Mouse (Mus musculus) neural tube, embryonic 12.5 days (tissue): ENCODE data around the gene Mak. TPM values are rescaled to one million over a fixed set of nuclear protein-coding genes. Genes with fewer than 3 reads are reported as not detected.

Experiments
- ATAC-seq: fragments of 200-750 bp; cut with Nextera tagmentation; 2 replicates; pipeline ENCODE4 v1.8.0; 2017; ENCODE audit warnings: low read depth, mild to moderate bottlenecking, moderate TSS enrichment, moderate library complexity; ENCODE audit not compliant: low FRiP score
- H3K27ac ChIP-seq: fragments of 300-500 bp; sonication (generic); 2 replicates; pipeline ENCODE4 v1.5.1; 2016
- H3K27me3 ChIP-seq: fragments of 300-500 bp; sonication (generic); replicated peaks from 2 replicates; pipeline ENCODE4 v1.6.1; 2016; ENCODE audit warnings: mild to moderate bottlenecking
- H3K36me3 ChIP-seq: fragments of 300-500 bp; sonication (generic); 2 replicates; pipeline ENCODE4 v1.6.1; 2016; ENCODE audit warnings: mild to moderate bottlenecking
- H3K4me1 ChIP-seq: fragments of 300-500 bp; sonication (generic); 2 replicates; pipeline ENCODE4 v1.6.1; 2016
- H3K4me2 ChIP-seq: fragments of 300-500 bp; sonication (generic); replicated peaks from 2 replicates; pipeline ENCODE4 v1.6.1; 2016; ENCODE audit warnings: mild to moderate bottlenecking
- H3K4me3 ChIP-seq: fragments of 300-500 bp; sonication (generic); 2 replicates; pipeline ENCODE4 v1.5.1; 2016
- H3K9ac ChIP-seq: fragments of 300-500 bp; sonication (generic); 2 replicates; pipeline ENCODE4 v1.6.1; 2016; ENCODE audit warnings: mild to moderate bottlenecking
- H3K9me3 ChIP-seq: fragments of 300-500 bp; sonication (generic); 2 replicates; pipeline ENCODE4 v1.6.1; 2016; ENCODE audit warnings: mild to moderate bottlenecking
- WGBS: fragments of 180-500 bp; shearing (Covaris S2); methylation state at CpG from one replicate; pipeline ENCODE4 v1.1.7; 2016; 5-methylcytosine and 5-hydroxymethylcytosine counted together
- polyA plus RNA-seq: library from polyadenylated mRNA; unstranded; fragments of >200 nt; fragmentation: Nextera tagmentation; extraction: Ambion mirVana; gene quantifications from 2 replicates; pipeline ENCODE4 v1.2.1, GENCODE M21; 2016

The Mak gene
- polyA plus RNA-seq, 1 experiment from 2014 or later: 0.29 TPM

DNA sequence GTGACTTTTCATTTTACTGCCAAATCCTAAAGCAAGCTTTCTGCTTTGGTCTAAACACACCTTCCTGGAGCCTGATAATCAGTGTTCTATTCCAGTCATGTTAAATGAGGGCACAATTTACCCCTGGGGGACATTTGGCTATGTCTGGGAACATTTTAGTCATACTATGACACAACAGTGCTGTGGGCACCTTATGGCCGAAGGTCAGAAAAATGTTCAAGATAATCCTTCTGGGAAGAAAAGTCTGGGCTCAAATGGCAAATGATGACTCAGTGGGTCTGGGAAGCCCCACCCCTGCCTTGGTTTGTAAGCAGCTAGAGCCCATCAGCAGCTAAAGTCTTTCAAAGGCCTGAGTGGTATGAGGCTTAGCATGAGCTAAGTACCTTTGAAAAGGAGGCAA is 96.7 kb downstream of the Mak start:
- H3K4me3 ChIP-seq: no peak overlapping the region
- H3K4me1 ChIP-seq: no peaks in the 10 kb centered on the region
- H3K4me2 ChIP-seq: no peak overlapping the region
- H3K27ac ChIP-seq: no peak overlapping the region
- H3K9me3 ChIP-seq: no peaks in the 10 kb centered on the region
- H3K27me3 ChIP-seq: no peaks in the 10 kb centered on the region
- no peak for ATAC-seq
- no peak overlapping the region for H3K9ac ChIP-seq
- WGBS: 95% methylated on average over 1 of the region's 1 CpGs
- H3K36me3 ChIP-seq: no peaks in the 10 kb centered on the region

DNA sequence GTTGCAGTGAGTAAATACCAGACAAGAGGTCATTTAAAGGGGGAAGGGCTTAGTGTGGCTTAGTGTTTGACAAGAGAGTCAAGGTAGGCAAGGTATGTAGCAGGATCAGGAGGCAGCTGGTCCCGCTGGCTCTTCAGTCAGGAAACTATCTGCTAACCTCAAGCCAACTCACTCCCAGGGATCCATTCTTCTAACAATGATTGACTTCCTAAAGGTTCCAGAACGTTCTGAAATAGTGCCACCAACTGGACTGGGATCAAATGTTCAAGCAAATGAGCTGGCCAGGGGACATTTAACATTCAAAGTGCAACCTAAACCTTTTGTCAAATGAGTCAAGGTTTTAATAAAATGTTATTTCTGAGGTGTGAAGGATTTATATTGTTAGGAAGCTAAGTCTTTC is 100.2 kb downstream of the Mak start:
- H3K36me3 ChIP-seq: no peaks in the 10 kb centered on the region
- no peaks in the 10 kb centered on the region for H3K4me1 ChIP-seq
- WGBS: 62% methylated on average over 2 of the region's 2 CpGs
- no peak for ATAC-seq
- H3K9ac ChIP-seq: no peak overlapping the region
- no peak overlapping the region for H3K27ac ChIP-seq
- no peaks in the 10 kb centered on the region for H3K9me3 ChIP-seq
- H3K4me3 ChIP-seq: no peak overlapping the region
- no peak overlapping the region for H3K4me2 ChIP-seq
- H3K27me3 ChIP-seq: no peaks in the 10 kb centered on the region

DNA sequence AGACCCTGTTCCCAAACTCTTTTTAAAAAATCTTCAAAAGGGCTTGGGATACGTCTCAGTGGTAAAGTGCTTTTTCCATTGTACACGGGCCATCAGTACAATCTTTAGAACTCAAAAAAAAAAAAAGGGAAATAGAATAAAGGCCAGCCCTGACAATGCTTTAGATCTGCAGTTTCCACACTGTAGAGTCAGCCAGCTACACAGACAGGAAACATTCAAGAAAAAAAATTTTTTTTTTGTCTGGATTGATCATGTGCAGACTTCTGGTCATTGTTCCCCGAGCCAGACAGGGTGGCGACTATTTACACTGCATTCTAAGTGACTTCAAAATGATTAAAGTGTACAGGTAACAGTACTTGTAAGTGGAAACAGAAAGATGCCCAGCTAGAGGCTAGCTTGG is 100.9 kb downstream of the Mak start:
- no peaks in the 10 kb centered on the region for H3K27me3 ChIP-seq
- H3K4me2 ChIP-seq: no peak overlapping the region
- H3K9ac ChIP-seq: no peak overlapping the region
- H3K4me1 ChIP-seq: no peaks in the 10 kb centered on the region
- WGBS: 83% methylated on average over 4 of the region's 4 CpGs
- no peak for ATAC-seq
- no peaks in the 10 kb centered on the region for H3K9me3 ChIP-seq
- no peaks in the 10 kb centered on the region for H3K36me3 ChIP-seq
- H3K4me3 ChIP-seq: no peak overlapping the region
- H3K27ac ChIP-seq: no peak overlapping the region

DNA sequence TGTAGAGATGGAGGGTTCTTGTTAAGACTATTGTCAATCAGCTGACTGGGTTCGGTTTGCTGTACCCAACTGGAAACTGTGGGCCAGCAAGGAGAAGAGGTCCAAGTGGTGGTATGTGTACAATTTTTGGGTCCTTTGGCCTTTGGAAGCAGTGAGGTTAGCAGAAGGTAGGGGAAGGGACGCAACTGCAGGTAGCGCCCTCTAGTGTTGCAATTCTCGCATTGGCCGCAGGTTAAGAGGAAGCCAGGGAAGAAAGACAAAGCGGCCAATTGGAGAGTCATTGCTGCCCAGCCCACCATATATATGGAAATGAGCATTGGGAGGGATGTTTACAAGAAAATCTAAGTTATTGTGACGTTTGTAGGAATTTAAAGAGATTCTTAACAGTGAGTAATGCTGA is 101.9 kb downstream of the Mak start:
- Histone ChIP-seq H3K9me3 (no peaks in the 10 kb centered on the region), H3K27ac (no peak overlapping the region), H3K4me1 (no peaks in the 10 kb centered on the region), H3K9ac (no peak overlapping the region), H3K4me3 (no peak overlapping the region), H3K36me3 (no peaks in the 10 kb centered on the region), H3K27me3 (no peaks in the 10 kb centered on the region), H3K4me2 (no peak overlapping the region)
- 13% methylated on average over 7 of the region's 7 CpGs for WGBS
- no peak for ATAC-seq

Other genes starting within 250 kb of the Mak start
- gene Gcnt2, start 220.0 kb downstream of the Mak start, polyA plus RNA-seq: 4.7 and 4.8 TPM in 2 replicates
- 71.9 and 75.2 TPM in 2 replicates for gene Pak1ip1, start 78.7 kb downstream of the Mak start, polyA plus RNA-seq
- gene Tmem14c, start 63.4 kb downstream of the Mak start, polyA plus RNA-seq: 148 and 166 TPM in 2 replicates
- not detected in 2 replicates for gene Gcm2, start 31.3 kb upstream of the Mak start, polyA plus RNA-seq
- not detected in 2 replicates for gene Sycp2l, start 34.6 kb upstream of the Mak start, polyA plus RNA-seq
- gene Elovl2, start 140.7 kb upstream of the Mak start, polyA plus RNA-seq: 39.9 and 46.9 TPM in 2 replicates
- gene Smim13, start 170.1 kb upstream of the Mak start, polyA plus RNA-seq: 23.1 and 23.8 TPM in 2 replicates
- gene Gm17364, start 194.3 kb upstream of the Mak start, polyA plus RNA-seq: not detected in 2 replicates